Comparison of ENCODE assay signal across 8 mouse cellular contexts in the genomic region with DNA sequence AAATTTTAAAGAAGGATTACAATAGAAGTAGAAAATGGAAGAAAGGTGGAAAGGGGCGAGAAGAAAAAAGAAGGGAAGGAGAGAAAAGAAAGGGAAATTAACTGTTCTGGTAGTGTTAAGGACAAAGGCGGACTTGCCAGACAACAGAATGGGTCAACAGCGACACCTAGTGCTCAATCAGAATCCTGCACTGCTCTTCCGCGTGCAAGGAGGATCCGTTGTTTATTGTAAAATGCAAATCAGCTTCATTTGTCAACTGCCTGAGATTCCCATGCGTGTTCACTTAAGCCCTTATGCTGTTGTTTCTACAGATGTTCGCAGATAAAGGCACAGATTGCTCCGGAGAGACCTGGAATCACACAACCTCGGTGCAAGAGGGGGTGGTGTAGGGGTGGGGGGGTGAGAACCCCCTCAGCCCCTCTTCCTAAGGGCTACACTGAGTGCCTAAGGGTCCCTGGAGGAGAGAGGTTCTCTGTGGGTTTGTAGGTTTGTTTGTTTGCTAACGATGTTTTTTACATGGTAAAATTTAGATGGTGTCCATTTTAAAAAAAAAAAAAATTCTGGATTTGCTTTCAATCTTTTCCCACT.
DNase-seq lines count a peak whose midpoint lies in the region; ATAC-seq and TF ChIP-seq lines count a peak whose summit lies in the region.

No protein-coding gene starts in this region.

- no peaks in the 10 kb centered on the region for H3K79me2 ChIP-seq in C2C12 (ENCODE audit: control insufficient read depth, insufficient read depth)
- no peaks in the 10 kb centered on the region for H3K79me2 ChIP-seq in MEL (ENCODE audit: control insufficient read depth, insufficient read depth, low read length, poor library complexity)

- H3K9ac ChIP-seq in MEL (ENCODE audit: control insufficient read depth, low read depth, low read length, poor library complexity, severe bottlenecking), result no peak overlapping the region
- H3K9ac ChIP-seq in liver, embryonic 13.5 days, result no peak overlapping the region

- peak; percentile 76 for TF ChIP-seq CTCF in C2C12 (IDR thresholded peaks at IDR 0.05; ENCODE audit: control insufficient read depth, insufficient read depth, insufficient read length)
- peak; percentile 79 to 89 (median 81) for TF ChIP-seq CTCF in MEL (IDR thresholded peaks at IDR 0.05 in 2 of 3, conservative IDR thresholded peaks at IDR 0.05 in 1 of 3; ENCODE audit: control insufficient read depth in 1 of 3, insufficient read depth in 1 of 3, low read depth in 2 of 3, low read length in 3 of 3, poor library complexity in 1 of 3, severe bottlenecking in 1 of 3)

- H3K36me3 ChIP-seq in C2C12 (ENCODE audit: control insufficient read depth, insufficient read depth), result no peaks in the 10 kb centered on the region
- no peaks in the 10 kb centered on the region for H3K36me3 ChIP-seq in MEL (ENCODE audit: control insufficient read depth in 1 of 2, insufficient read depth in 2 of 2, low read length in 2 of 2)
- H3K36me3 ChIP-seq in liver, embryonic 13.5 days, result no peaks in the 10 kb centered on the region

- H3K4me2 ChIP-seq in liver, embryonic 13.5 days, result peak overlapping the region; percentile 33

- no peaks in the 10 kb centered on the region for H3K4me1 ChIP-seq in MEL (ENCODE audit: control insufficient read depth in 1 of 2, insufficient read depth in 2 of 2, low read length in 2 of 2)
- 0 out of 2 replicates have a peak, but pooled peaks cover 2% of the 10 kb centered on the region for H3K4me1 ChIP-seq in liver, embryonic 13.5 days (replicated peaks)

- no peaks in the 10 kb centered on the region for H3K9me3 ChIP-seq in MEL (replicated peaks; ENCODE audit: insufficient read depth, low read length)
- H3K9me3 ChIP-seq in liver, embryonic 13.5 days (replicated peaks), result no peaks in the 10 kb centered on the region

- peak; percentile 93 for ATAC-seq in granulocyte monocyte progenitor cell, adult 5-6 weeks (replicated peaks; ENCODE audit: poor library complexity, severe bottlenecking)
- no peak for ATAC-seq in liver, embryonic 13.5 days (ENCODE audit: low read depth)

- TF ChIP-seq POLR2A in MEL (IDR thresholded peaks at IDR 0.05; ENCODE audit: control insufficient read depth in 1 of 2, insufficient read depth in 1 of 2, low read depth in 1 of 2, low read length in 2 of 2, poor library complexity in 1 of 2), result no peak

- peak overlapping the region; percentile 18 for H3ac ChIP-seq in C2C12 (ENCODE audit: control insufficient read depth, insufficient read length, low read depth)

- DNase-seq in MEL (ENCODE audit: low read depth, low spot score), result peak; percentile 78
- DNase-seq in cerebellum, postnatal 14 days, result peak; percentile 75 to 77
- DNase-seq in kidney, adult 9 months, result peak; percentile 35
- peak; percentile 5 for DNase-seq in liver, embryonic 13.5 days
- peak; percentile 69 for DNase-seq in neural tube, embryonic 10.5 days (ENCODE audit: extremely low spot score, low spot score)
- peak; percentile 42 for DNase-seq in yolk sac, embryonic 10.5 days (ENCODE audit: low spot score)

- H3K4me3 ChIP-seq in C2C12 (ENCODE audit: insufficient read depth, poor library complexity, severe bottlenecking) (no peak overlapping the region), MEL (ENCODE audit: control insufficient read depth in 1 of 2, insufficient read depth in 1 of 2, low read depth in 2 of 2, low read length in 2 of 2) (no peak overlapping the region)
- H3K4me3 ChIP-seq in liver, embryonic 13.5 days (replicated peaks), result no peak overlapping the region

- H3K27me3 ChIP-seq in C2C12 (ENCODE audit: control insufficient read depth, insufficient read depth, insufficient read length), result no peaks in the 10 kb centered on the region
- no peaks in the 10 kb centered on the region; a peak in 1 of 4 replicates for H3K27me3 ChIP-seq in MEL (ENCODE audit: control insufficient read depth in 1 of 2, insufficient read depth in 2 of 2, low read length in 2 of 2)
- H3K27me3 ChIP-seq in liver, embryonic 13.5 days, result no peaks in the 10 kb centered on the region

- 4% methylated on average over 11 of the region's 11 CpGs for WGBS in liver, embryonic 13.5 days (ENCODE audit: insufficient replicate concordance)

- no peak for TF ChIP-seq EP300 in MEL (IDR thresholded peaks at IDR 0.05; ENCODE audit: low read depth in 1 of 2, low read length in 2 of 2)

- no peaks in the 10 kb centered on the region for H3K79me3 ChIP-seq in C2C12 (ENCODE audit: low read depth)

- peak; percentile 74 for TF ChIP-seq RAD21 in MEL (IDR thresholded peaks at IDR 0.05; ENCODE audit: low read depth, low read length)

- no peak overlapping the region for H3K27ac ChIP-seq in MEL (ENCODE audit: control insufficient read depth, low read depth, low read length)
- H3K27ac ChIP-seq in liver, embryonic 13.5 days, result no peak overlapping the region

TF ChIP-seq in C2C12, 6 proteins besides CTCF, POLR2A, EP300 and RAD21:
- no peak for TF ChIP-seq MYOG (IDR thresholded peaks at IDR 0.05; ENCODE audit: control insufficient read depth, extremely low read depth, insufficient read length)
- no peak for TF ChIP-seq USF1 (IDR thresholded peaks at IDR 0.05; ENCODE audit: low read depth)
- TF ChIP-seq CEBPB (IDR thresholded peaks at IDR 0.05; ENCODE audit: low read depth), result no peak
- TF ChIP-seq MYOD1 (IDR thresholded peaks at IDR 0.05; ENCODE audit: control insufficient read depth, insufficient read length, low read depth), result no peak
- TF ChIP-seq FOSL1 (IDR thresholded peaks at IDR 0.05; ENCODE audit: insufficient read depth, low read length, poor library complexity, severe bottlenecking), result no peak
- TF ChIP-seq MAX (IDR thresholded peaks at IDR 0.05), result peak; percentile 71

TF ChIP-seq in MEL, 35 proteins besides CTCF, POLR2A, EP300 and RAD21:
- no peak for TF ChIP-seq SIN3A (IDR thresholded peaks at IDR 0.05; ENCODE audit: low read length)
- no peak for TF ChIP-seq MAX (IDR thresholded peaks at IDR 0.05; ENCODE audit: low read length)
- no peak for TF ChIP-seq NRF1 (IDR thresholded peaks at IDR 0.05; ENCODE audit: insufficient read depth, low read depth, low read length, poor library complexity, severe bottlenecking)
- TF ChIP-seq SMC3 (IDR thresholded peaks at IDR 0.05; ENCODE audit: low read depth, low read length), result peak; percentile 59
- no peak for TF ChIP-seq MEF2A (IDR thresholded peaks at IDR 0.05; ENCODE audit: extremely low read depth, insufficient replicate concordance, low read depth, low read length, poor library complexity, severe bottlenecking)
- no peak for TF ChIP-seq MYC (IDR thresholded peaks at IDR 0.05; ENCODE audit: low read depth, low read length)
- no peak for TF ChIP-seq TAL1 (IDR thresholded peaks at IDR 0.05; ENCODE audit: low read length)
- TF ChIP-seq TBP (IDR thresholded peaks at IDR 0.05; ENCODE audit: low read depth, low read length), result no peak
- no peak for TF ChIP-seq UBTF (IDR thresholded peaks at IDR 0.05; ENCODE audit: borderline replicate concordance, insufficient read depth, low read depth, low read length)
- no peak for TF ChIP-seq TCF12 (IDR thresholded peaks at IDR 0.05; ENCODE audit: low read depth, low read length)
- peak; percentile 31; the same call in 1 of the 2 replicates for TF ChIP-seq ZC3H11A (IDR thresholded peaks at IDR 0.05; ENCODE audit: low read depth, low read length)

Comparison
In these comparisons a context has a peak if more than half of its experiments do, and no peak if none do; other contexts are left out.
1. DNase-seq: peak in every context shown above with its lines; median percentile 78 in MEL; 76 in cerebellum, postnatal 14 days; 69 in neural tube, embryonic 10.5 days; 42 in yolk sac, embryonic 10.5 days; 35 in kidney, adult 9 months; 5 in liver, embryonic 13.5 days.